Mouse (Mus musculus): Measurements from ENCODE around the gene Cd96.

Cd96 gene

GRCm38 (mm10) chr16:45990901-45991676, 129.0 kb downstream of the Cd96 start:
- no peak for DNase-seq (ENCODE audit: extremely low read depth, low read depth)

- DNase-seq (ENCODE audit: extremely low read depth, low read depth): no peak
These were observed 133.8 kb downstream of the Cd96 start for GRCm38 (mm10) chr16:45986236-45986635.

Measured in MEL-GATA-1-ER (cell line).